Mouse (Mus musculus) urinary bladder, postnatal 10 days (tissue): Measurements from ENCODE around the gene Prss54.
"Not testable (repeated sequence)": the region's sequence is repeated elsewhere in the genome, so short reads cannot be mapped to it uniquely, and the experiment has no call there.

Experiments
- DNase-seq: peaks from one replicate; pipeline ENCODE4 v3.0.0; 2022; ENCODE audit warnings: low spot score

Prss54 gene

GRCm38 (mm10) chr8:95576240-95576639, at the start of gene Prss54:
TSS of gene Prss54 (minus strand) at chr8:95576340.
- no peak for DNase-seq

GRCm38 (mm10) chr8:95624833-95625232, 48.7 kb upstream of the Prss54 start:
- DNase-seq, result no peak

GRCm38 (mm10) chr8:95620046-95620445, 43.9 kb upstream of the Prss54 start:
- no peak for DNase-seq

GRCm38 (mm10) chr8:95616383-95616782, 40.2 kb upstream of the Prss54 start:
- DNase-seq, result no peak

- no peak for DNase-seq
Observed at GRCm38 (mm10) chr8:95611769-95612168, 35.6 kb upstream of the Prss54 start.

- DNase-seq, result no peak
Observed at GRCm38 (mm10) chr8:95610749-95611148, 34.6 kb upstream of the Prss54 start.

- no peak for DNase-seq
Observed at GRCm38 (mm10) chr8:95609406-95609805, 33.3 kb upstream of the Prss54 start.

GRCm38 (mm10) chr8:95607210-95607609, 31.1 kb upstream of the Prss54 start:
- DNase-seq, result no peak

- not testable (repeated sequence) for DNase-seq
Observed at GRCm38 (mm10) chr8:95606509-95606908, 30.4 kb upstream of the Prss54 start.

- no peak for DNase-seq
Observed at GRCm38 (mm10) chr8:95602168-95602567, 26.0 kb upstream of the Prss54 start.

GRCm38 (mm10) chr8:95601306-95601705, 25.2 kb upstream of the Prss54 start:
- DNase-seq, result no peak

- no peak for DNase-seq
Observed at GRCm38 (mm10) chr8:95599861-95600260, 23.7 kb upstream of the Prss54 start.

- DNase-seq, result no peak
Observed at GRCm38 (mm10) chr8:95596841-95597241, 20.7 kb upstream of the Prss54 start.

- no peak for DNase-seq
Observed at GRCm38 (mm10) chr8:95595131-95595530, 19.0 kb upstream of the Prss54 start.

- DNase-seq, result no peak
Observed at GRCm38 (mm10) chr8:95593439-95594393, 17.6 kb upstream of the Prss54 start.

- no peak for DNase-seq
Observed at GRCm38 (mm10) chr8:95592131-95592780, 16.1 kb upstream of the Prss54 start.

- DNase-seq, result no peak
Observed at GRCm38 (mm10) chr8:95590539-95590938, 14.4 kb upstream of the Prss54 start.

- DNase-seq, result no peak
Observed at GRCm38 (mm10) chr8:95589282-95589681, 13.1 kb upstream of the Prss54 start.

GRCm38 (mm10) chr8:95587339-95587738, 11.2 kb upstream of the Prss54 start:
- no peak for DNase-seq

GRCm38 (mm10) chr8:95573146-95573545, 3.0 kb downstream of the Prss54 start:
- DNase-seq, result no peak

GRCm38 (mm10) chr8:95566809-95567208, 9.3 kb downstream of the Prss54 start:
- no peak for DNase-seq

- DNase-seq, result no peak
Observed at GRCm38 (mm10) chr8:95566217-95566616, 9.9 kb downstream of the Prss54 start.

GRCm38 (mm10) chr8:95555963-95556362, 20.2 kb downstream of the Prss54 start:
- no peak for DNase-seq
